Mouse (Mus musculus) urinary bladder, postnatal 36 days (tissue): ENCODE results near the gene Ngfr.
"Not testable (repeated sequence)": the region's sequence is repeated elsewhere in the genome, so short reads cannot be mapped to it uniquely, and the experiment has no call there.

Experiments
- DNase-seq, 2 experiments: peaks; one replicate each; pipeline ENCODE4 v3.0.0; 2022; ENCODE audit warnings: low spot score in 2 of 2, mixed read lengths in 1 of 2

Ngfr gene

DNA sequence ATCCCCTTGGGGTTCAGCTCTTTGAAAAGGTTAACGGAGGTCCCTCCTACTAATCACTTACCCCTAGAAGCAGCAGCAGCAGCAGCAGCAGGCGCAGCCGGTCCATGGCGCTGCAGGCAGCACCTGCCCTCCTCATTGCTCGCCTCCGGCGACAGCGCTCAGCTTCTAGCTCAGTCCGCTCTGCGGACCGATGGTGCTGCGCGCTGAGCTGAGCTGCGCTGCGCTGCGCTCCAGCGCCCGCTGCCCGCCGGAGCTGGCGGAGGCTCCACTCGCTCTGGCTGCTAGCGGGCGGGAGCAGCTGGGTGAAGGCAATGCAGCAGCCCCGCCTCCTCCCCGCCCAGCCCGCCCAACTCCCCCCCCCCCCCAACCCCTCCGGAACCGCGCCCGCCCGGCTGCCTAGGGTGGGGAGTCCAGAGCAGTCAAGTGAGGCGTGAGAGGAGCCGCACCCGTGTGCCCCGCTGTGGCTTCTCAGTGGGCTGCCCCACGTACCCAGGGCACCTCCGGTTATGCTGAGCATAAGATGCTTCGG, at the start of gene Ngfr:
TSS of gene Ngfr (minus strand) at position 313 of the 529 bp plus-strand sequence.
- no peak for DNase-seq

DNA sequence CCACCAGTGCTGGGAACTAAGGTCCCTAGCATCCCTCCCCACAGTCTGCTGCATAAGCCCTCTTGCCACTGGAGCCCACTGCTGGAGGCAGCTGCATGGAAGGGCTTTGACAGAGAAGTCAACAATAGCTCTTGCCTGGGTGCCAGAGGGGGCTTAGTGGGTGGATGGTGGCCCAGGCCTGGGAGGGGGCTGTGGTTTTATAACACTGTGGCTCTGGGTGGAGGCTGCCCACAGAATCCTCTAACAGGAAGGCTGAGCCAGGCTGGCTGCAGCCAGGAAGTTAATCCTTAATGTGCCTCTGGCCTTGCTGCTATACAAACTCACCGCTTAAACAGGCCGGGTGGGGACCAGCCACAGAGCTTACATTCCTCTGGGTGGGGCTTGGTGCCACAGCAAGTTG, 47.5 kb upstream of the Ngfr start:
- no peak for DNase-seq

- no peak for DNase-seq
Observed at GRCm38 (mm10) chr11:95633512-95634000, 46.0 kb upstream of the Ngfr start.

DNA sequence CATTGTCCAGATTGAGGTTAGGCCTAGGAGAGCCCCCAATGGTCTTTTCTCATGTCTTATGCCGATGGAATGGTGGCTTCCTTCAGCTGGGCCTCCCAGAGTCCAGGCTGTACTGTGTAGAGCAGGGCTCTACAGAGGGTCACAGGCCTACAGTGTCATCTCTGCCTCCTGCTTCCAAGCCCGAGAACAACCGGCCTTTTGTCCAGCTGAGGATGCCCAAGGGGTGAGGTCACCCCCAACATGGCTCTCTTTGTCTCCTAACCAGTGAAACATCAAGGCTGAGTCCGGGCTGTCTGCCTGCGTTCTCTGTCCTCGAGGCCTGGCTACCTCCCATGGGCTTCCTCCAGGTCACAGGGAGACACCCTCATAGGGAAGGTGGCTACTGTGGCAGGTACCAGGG, 44.9 kb upstream of the Ngfr start:
- DNase-seq, result no peak

DNA sequence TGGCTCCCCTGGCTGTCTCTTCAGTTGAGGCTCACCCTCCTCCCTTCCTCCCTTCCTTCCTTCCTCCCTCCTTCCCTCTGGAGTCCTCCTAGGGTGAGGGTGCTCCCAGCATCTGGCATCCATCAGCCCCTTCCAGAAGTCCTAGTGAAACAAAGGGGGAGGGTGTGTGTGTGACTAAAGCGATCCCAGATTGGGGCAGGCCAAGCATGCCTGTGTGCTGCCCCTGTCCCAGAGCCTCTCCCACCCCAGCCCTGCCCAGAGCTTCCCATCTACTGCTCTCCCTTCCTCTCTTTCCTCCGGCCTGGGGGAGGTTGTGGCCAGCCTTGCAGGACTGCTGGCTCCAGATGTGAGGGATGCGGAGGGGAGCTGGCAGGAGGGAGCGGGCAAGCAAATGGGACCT, 43.8 kb upstream of the Ngfr start:
- DNase-seq, result no peak

- no peak for DNase-seq
Observed at GRCm38 (mm10) chr11:95630558-95630957, 43.0 kb upstream of the Ngfr start.

DNA sequence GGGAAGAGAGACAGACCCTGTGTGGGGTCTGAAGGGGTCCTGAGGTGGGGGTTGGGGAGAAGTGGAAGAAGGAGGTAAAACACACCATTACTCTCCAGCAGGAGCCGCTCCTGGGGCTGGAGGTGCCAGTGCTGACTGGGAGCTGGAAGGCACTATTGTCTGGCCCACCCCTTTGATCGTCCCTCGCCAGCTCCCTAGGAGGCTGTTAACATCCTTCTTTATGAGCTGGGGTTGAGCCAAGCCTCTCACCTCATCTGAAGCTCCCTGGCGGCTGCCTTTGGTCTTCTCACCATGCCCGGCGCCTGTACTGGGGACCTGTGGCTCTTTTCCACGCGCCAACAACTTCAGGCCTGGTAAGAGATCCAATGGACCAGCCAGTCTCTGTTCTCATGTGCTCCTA, 34.9 kb upstream of the Ngfr start:
- DNase-seq, result no peak

DNA sequence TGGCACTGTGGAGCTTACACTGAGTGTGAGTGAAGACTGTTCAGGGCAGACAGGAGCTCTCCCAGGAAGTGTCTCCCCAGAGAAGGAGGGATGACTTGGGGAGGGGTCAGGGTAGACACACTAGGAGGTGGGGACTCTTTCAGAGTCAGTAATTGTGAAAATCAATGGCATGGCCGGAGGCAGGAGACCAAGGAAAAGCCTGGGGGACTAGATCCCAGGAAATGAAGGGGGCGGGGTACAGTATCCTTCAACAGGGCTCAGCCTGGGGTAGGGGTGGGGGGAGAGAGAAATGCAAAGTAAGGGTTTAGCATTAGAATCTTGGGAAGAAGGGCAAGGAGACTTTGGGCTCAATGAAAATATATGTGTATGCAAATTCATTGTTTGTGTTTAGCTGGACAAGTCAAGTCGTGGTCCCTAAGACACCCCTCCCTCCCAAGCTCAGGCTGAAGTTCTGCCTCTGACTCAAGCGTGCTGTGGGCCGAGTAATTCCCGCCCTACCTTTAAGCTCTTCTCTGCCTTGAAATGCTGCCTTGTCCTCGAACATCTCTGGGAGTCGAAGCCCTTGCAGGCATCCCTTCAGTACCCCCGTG, 34.1 kb upstream of the Ngfr start:
- DNase-seq, result no peak

GRCm38 (mm10) chr11:95621010-95621409, 33.5 kb upstream of the Ngfr start:
- no peak for DNase-seq

DNA sequence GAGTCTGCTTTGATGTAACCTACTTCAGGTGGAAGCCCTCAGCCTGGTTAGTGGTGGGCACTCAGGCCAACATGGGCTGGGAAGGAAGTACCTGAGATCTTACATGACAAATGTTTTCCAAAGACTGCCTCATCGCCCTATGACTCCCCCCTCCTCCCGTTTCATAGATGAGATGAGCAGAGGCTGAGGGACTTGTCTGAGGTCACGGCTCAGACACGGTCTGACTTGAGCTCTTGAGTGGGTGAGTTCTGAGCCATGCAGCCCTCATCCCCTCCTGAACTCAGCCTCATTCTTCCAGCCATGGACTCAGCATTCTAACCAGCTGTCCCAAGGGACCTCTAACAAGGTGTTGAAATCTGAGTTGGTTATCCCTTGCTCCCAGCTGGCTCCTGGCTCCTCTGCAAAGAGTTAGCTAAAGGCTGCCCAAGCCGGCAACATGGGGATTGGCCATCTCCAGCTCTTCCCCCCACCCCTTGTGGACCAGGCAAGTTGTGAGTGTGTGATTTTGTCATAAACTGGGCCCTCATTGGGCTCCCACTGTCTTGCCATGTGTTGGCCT, 32.4 kb upstream of the Ngfr start:
- DNase-seq, result no peak

- DNase-seq, result no peak
Observed at GRCm38 (mm10) chr11:95619081-95619480, 31.5 kb upstream of the Ngfr start.

GRCm38 (mm10) chr11:95617785-95618465, 30.4 kb upstream of the Ngfr start:
- peak in 1 of 2 experiments; percentile 15 for DNase-seq

GRCm38 (mm10) chr11:95614739-95615138, 27.2 kb upstream of the Ngfr start:
- no peak for DNase-seq

DNA sequence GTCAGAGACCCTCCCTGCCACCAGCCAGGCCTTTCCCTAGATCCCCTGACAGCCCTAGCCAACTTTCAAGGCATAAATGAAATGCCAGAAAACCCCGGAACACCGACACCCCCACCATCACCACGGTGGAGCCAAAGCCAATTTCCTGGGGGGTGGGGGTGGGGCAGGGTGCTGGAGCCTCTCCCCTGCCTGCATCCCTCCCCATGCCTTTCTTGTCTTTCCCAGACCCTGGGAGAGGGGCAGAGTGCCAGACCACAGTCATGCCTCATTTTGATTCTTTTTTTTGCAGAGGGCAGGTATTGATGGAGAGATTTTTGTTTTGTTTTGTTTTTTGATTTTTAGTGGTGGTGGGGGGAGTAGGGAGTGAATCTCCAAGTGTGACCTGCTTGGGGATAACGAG, 23.7 kb upstream of the Ngfr start:
- DNase-seq, result no peak

DNA sequence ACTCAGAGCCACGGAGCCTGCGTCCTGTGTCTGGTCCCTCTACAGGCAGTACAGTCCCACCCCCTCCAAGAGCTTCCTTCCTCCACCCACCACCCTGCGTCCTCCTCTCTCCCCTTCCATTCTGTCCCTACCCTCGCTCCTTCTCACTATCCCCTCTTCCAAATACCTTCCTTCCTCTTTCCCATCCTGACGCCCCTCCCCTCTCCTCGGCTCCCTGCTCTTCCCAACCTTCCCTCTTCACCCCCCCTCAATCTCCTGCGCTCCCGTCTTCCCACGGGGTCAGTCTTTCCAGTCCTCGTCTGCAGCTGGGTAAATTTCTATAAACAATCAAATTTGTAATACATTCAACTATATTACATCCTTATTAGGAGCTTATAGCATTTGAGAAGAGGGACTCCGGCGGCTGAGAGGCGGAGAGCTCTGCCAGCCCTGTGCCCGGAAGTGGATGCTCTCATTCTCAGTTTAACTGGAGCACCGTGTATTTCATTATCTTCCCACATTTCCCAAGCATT, 22.9 kb upstream of the Ngfr start:
- no peak for DNase-seq

DNA sequence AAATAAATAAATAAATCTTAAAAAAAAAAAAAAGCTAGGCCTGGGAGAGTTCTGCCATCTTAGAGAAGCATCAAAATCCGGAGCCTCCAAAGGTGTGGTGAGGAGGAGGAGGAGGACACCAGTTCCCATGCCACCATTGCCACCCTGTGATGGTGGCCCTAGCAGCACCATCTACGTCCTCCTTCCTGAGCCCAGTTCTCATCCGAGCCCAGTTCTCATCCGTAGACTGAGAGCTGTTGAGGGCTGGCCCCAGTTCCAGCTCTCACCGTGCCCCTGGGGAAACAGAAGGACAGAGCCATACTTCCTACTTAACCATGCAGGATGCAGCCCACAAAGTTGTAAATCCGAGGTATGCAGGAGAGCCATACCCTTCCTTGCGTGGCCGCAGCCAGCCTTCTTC, 22.4 kb upstream of the Ngfr start:
- no peak for DNase-seq

- not testable (repeated sequence) for DNase-seq
Observed at GRCm38 (mm10) chr11:95607286-95607685, 19.8 kb upstream of the Ngfr start.

- no peak for DNase-seq
Observed at GRCm38 (mm10) chr11:95598214-95599062, 10.9 kb upstream of the Ngfr start.

DNA sequence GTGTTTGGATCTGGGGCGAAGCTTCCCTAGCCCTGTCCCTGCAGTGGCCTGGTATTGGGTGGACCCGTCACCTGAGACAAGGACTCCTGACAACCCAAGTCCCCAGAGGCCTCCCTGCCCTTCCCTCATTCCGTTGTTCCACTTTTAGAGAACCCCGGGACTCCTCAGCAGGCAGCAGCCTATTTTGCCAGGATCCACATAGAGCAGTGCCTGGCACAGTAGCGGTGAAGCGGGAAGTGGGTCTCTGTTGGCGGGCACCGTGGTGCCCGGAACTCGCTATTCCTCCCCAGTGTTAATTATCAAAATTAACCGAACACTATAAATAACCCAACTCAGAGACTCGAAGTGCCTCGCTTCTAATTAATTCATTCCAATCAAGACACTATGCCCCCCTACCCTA, 10.2 kb upstream of the Ngfr start:
- no peak for DNase-seq

DNA sequence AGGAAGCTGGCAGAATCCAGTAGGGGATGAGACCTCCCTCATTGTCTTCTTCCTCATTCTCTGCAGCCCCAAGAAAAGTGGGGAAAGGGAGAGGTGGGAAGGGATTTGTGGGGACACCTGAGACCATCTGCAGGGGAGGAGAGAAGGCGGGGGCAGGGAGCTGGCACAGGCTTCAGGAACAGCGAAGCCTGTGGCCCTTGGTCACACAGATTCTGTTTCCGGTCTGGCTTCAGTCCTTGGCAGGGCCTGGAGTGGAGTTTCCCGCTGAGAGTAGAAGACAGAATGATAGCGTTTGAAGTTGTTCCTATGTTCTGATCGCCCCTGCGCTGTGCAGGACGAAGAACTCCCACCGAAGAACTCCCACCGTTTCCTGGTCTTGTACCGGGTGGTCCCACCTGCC, 9.2 kb upstream of the Ngfr start:
- DNase-seq, result no peak

DNA sequence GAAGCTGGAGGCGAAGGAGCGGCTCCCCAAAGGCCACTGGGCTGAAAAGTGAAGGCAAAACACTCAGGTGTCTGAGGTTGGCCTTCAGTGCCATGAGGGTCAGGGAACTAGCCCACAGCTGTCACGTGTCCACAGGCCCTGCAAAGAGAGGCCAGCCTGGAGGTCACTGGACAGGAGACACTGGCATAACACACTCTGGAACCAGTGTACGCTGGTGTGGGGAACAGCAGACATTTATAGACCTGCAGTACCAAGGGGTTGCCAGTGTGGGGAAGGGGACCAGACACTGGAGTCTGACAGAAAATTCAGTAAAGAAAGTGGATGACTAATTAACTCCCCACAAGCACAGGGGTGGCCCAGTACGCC, 8.6 kb upstream of the Ngfr start:
- no peak for DNase-seq
